Mouse (Mus musculus): ENCODE data around the gene Cltrn.

The Cltrn gene

GRCm38 (mm10) chrX:164088582-164088981 lies at the start of gene Cltrn:
TSS of gene Cltrn (plus strand) at chrX:164088830.
- DNase-seq, result no peak

GRCm38 (mm10) chrX:164038882-164039281 lies 49.7 kb upstream of the Cltrn start:
- DNase-seq, result no peak

- DNase-seq, result no peak
These were observed 46.6 kb upstream of the Cltrn start for GRCm38 (mm10) chrX:164042069-164042468.

GRCm38 (mm10) chrX:164046736-164047135 lies 41.9 kb upstream of the Cltrn start:
- peak; percentile 2 for DNase-seq

- DNase-seq, result no peak
These were observed 32.9 kb upstream of the Cltrn start for GRCm38 (mm10) chrX:164055726-164056125.

- DNase-seq, result no peak
These were observed 30.1 kb upstream of the Cltrn start for GRCm38 (mm10) chrX:164058523-164058922.

GRCm38 (mm10) chrX:164059070-164059469 lies 29.6 kb upstream of the Cltrn start:
- DNase-seq, result no peak

- peak; percentile 79 for DNase-seq
These were observed 22.4 kb upstream of the Cltrn start for GRCm38 (mm10) chrX:164066185-164066584.

- no peak for DNase-seq
These were observed 19.7 kb upstream of the Cltrn start for GRCm38 (mm10) chrX:164068968-164069367.

GRCm38 (mm10) chrX:164076040-164076775 lies 12.4 kb upstream of the Cltrn start, which contains the start of gene Siah1b:
TSS of gene Siah1b (minus strand) at chrX:164076493.
- DNase-seq, result peak; percentile 96

- no peak for DNase-seq
These were observed 6.6 kb upstream of the Cltrn start for GRCm38 (mm10) chrX:164082030-164082429.

- DNase-seq, result no peak
These were observed 1.3 kb downstream of the Cltrn start for GRCm38 (mm10) chrX:164089916-164090315.

- no peak for DNase-seq
These were observed 3.9 kb downstream of the Cltrn start for GRCm38 (mm10) chrX:164092300-164093169.

GRCm38 (mm10) chrX:164093435-164093834 lies 4.8 kb downstream of the Cltrn start:
- DNase-seq, result no peak

GRCm38 (mm10) chrX:164095838-164096237 lies 7.2 kb downstream of the Cltrn start:
- DNase-seq, result no peak

- peak; percentile 16 for DNase-seq
These were observed 12.9 kb downstream of the Cltrn start for GRCm38 (mm10) chrX:164101483-164101882.

- DNase-seq, result no peak
These were observed 13.6 kb downstream of the Cltrn start for GRCm38 (mm10) chrX:164102198-164102597.

- DNase-seq, result no peak
These were observed 14.0 kb downstream of the Cltrn start for GRCm38 (mm10) chrX:164102656-164103055.

GRCm38 (mm10) chrX:164111146-164111545 lies 22.5 kb downstream of the Cltrn start:
- DNase-seq, result no peak

- no peak for DNase-seq
These were observed 25.1 kb downstream of the Cltrn start for GRCm38 (mm10) chrX:164113744-164114143.

GRCm38 (mm10) chrX:164123942-164124341 lies 35.3 kb downstream of the Cltrn start:
- no peak for DNase-seq

- DNase-seq, result peak; percentile 15
These were observed 44.9 kb downstream of the Cltrn start for GRCm38 (mm10) chrX:164133531-164133930.

GRCm38 (mm10) chrX:164135304-164135818 lies 46.7 kb downstream of the Cltrn start:
- DNase-seq, result no peak

- no peak for DNase-seq
These were observed 50.4 kb downstream of the Cltrn start, which contains the start of gene Ace2 for GRCm38 (mm10) chrX:164139032-164139431. TSS of gene Ace2 (plus strand) at chrX:164139332.

All from lung, postnatal 36 days (tissue).